Mouse (Mus musculus): ENCODE data around the gene Sephs2. TPM values are rescaled to one million over a fixed set of nuclear protein-coding genes. Genes with fewer than 3 reads are reported as not detected.
"Not testable (repeated sequence)": the region's sequence is repeated elsewhere in the genome, so short reads cannot be mapped to it uniquely, and the experiment has no call there.

Gene Sephs2
- polyA plus RNA-seq, 1 experiment, result 81.9 TPM

- no peak overlapping the region for H3K27ac ChIP-seq (ENCODE audit: insufficient read depth, low read depth, low read length)
- TF ChIP-seq POLR2A (IDR thresholded peaks at IDR 0.05; ENCODE audit: low read depth, low read length) (no peak), CTCF (IDR thresholded peaks at IDR 0.05; ENCODE audit: extremely low read depth, insufficient read length, insufficient replicate concordance, low read depth, low read length) (peak; percentile 50; the same call in 1 of the 2 replicates)
- WGBS, result 76% methylated on average over 2 of the region's 2 CpGs
- H3K4me3 ChIP-seq (ENCODE audit: low read depth, low read length), result no peak overlapping the region
- H3K27me3 ChIP-seq (ENCODE audit: control insufficient read depth, insufficient read depth, low read length), result no peaks in the 10 kb centered on the region
- H3K36me3 ChIP-seq (ENCODE audit: control insufficient read depth, insufficient read depth, low read length), result no peaks in the 10 kb centered on the region; the same call in 1 of the 2 replicates
- no peaks in the 10 kb centered on the region; the same call in 1 of the 2 replicates for H3K4me1 ChIP-seq (ENCODE audit: control insufficient read depth, insufficient read depth, insufficient read length, low read length)
Measured at GRCm38 (mm10) chr7:127252414-127252813, 21.4 kb downstream of the Sephs2 start.

DNA sequence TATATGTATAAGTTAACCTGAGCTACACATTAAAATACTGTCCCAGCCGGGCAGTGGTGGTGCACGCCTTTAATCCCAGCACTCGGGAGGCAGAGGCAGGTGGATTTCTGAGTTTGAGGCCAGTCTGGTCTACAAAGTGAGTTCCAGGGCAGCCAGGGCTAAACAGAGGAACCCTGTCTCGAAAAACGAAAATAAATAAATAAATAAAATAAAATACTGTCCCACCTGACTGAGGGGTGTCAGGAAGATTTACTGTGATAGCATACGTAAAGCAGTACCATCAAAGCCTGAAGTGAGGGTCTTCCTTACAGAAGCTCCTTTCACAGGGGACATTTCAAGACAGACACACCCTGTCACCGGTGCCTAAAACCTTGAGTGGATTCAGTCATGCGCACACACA, 23.3 kb downstream of the Sephs2 start:
- H3K4me1 ChIP-seq (ENCODE audit: control insufficient read depth, insufficient read depth, insufficient read length, low read length); H3K27ac ChIP-seq (ENCODE audit: insufficient read depth, low read depth, low read length); H3K4me3 ChIP-seq (ENCODE audit: low read depth, low read length); H3K36me3 ChIP-seq (ENCODE audit: control insufficient read depth, insufficient read depth, low read length); H3K27me3 ChIP-seq (ENCODE audit: control insufficient read depth, insufficient read depth, low read length): not testable (repeated sequence)
- 92% methylated on average over 8 of the region's 8 CpGs for WGBS

DNA sequence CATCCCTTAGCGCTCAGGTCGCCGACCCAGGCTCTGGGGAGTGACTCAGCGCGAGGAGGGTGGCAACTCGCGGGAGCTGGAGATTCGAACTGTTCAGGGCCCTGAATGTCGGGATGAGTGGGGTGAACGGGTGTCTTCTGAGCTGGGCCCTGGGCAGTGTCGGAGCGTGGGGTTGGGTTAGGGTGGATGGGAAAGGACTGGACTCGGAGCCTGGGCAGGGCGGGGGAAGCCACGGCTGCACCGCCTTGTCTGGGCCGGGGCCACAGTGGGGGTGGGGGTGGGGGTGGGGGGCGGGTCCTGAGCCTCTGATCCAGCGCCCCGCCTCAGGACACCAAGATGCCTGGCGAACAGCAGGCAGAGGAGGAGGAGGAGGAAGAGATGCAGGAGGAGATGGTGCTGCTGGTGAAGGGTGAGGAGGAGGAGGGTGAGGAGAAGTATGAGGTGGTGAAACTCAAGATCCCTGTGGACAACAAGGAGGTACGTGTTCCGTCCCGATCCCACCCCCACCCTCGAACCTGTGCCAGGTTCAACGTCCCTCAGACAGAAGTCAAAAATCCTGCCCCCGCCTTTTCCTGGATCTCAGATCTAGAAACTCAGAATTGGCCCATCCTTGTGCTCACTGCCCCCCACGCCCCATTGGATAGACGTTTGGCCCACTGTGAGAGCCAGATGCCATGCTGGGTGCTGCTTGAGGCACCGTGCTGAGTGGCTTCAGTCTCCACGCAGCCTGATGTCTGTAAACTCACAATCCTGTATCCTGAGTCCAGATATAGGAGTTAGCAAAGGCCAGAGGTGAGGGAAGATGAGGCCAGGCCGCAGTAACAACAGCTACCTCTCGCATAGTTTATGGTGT, 29.0 kb downstream of the Sephs2 start:
- H3K4me3 ChIP-seq (ENCODE audit: low read depth, low read length), result peak overlapping the region; percentile 93
- peaks cover 4% of the 10 kb centered on the region; the same call in 1 of the 2 replicates for H3K4me1 ChIP-seq (ENCODE audit: control insufficient read depth, insufficient read depth, insufficient read length, low read length)
- no peaks in the 10 kb centered on the region for H3K36me3 ChIP-seq (ENCODE audit: control insufficient read depth, insufficient read depth, low read length)
- H3K27me3 ChIP-seq (ENCODE audit: control insufficient read depth, insufficient read depth, low read length), result no peaks in the 10 kb centered on the region
- 9% methylated on average over 32 of the region's 33 CpGs for WGBS
- TF ChIP-seq POLR2A (IDR thresholded peaks at IDR 0.05; ENCODE audit: low read depth, low read length), result no peak
- TF ChIP-seq CTCF (IDR thresholded peaks at IDR 0.05; ENCODE audit: extremely low read depth, insufficient read length, insufficient replicate concordance, low read depth, low read length), result no peak
- peak overlapping the region; percentile 62 for H3K27ac ChIP-seq (ENCODE audit: insufficient read depth, low read depth, low read length)

DNA sequence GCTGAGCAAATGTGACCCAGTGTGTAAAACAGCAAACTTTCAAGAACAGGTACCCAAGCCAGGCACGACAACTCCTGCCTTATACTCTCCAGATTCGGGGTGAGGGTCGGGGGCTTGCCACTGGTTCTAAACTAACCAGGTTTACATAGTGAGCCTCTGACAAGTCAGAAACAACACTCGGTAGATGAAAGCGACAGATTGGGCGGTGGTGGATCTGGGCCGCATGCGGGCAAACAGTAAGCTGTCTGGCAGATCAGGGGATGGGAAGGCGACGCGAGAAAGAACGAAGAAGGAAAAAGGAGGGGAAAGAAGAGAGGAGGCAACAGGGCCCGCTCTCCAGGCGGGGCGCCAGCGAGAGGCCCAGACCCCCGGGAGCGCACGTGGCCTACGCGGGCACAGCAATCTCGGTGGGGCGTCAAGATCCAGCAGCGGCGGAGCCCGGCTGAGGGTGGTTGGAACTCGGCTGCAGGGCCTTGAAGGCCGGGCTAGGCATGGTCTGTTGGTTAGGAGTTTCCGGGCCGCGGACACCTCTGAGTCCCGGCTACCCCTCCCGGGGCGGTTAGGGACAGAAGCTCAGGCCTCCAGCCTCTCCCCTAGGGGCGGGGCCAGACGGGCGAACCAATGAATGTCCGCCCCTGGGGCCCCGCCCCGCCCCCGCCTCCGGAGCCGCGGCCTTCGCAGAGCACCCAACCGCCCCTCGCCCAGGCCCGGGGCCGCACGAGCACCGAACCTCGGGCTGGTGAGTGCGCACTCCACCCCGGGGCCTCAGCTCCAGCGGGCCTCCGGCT, 29.8 kb downstream of the Sephs2 start, which contains the start of gene Zfp771:
Gene Zfp771 (plus strand): TSS at position 405 of the 788 bp plus-strand sequence.
- no peaks in the 10 kb centered on the region for H3K36me3 ChIP-seq (ENCODE audit: control insufficient read depth, insufficient read depth, low read length)
- H3K27ac ChIP-seq (ENCODE audit: insufficient read depth, low read depth, low read length), result peak within 1 kb of the TSS; percentile 83
- 1% methylated on average over 56 of the region's 56 CpGs for WGBS
- H3K4me3 ChIP-seq (ENCODE audit: low read depth, low read length), result peak within 1 kb of the TSS; percentile 93
- no peaks in the 10 kb centered on the region for H3K27me3 ChIP-seq (ENCODE audit: control insufficient read depth, insufficient read depth, low read length)
- peaks cover 4% of the 10 kb centered on the region; the same call in 1 of the 2 replicates for H3K4me1 ChIP-seq (ENCODE audit: control insufficient read depth, insufficient read depth, insufficient read length, low read length)
- peak; percentile 74 for TF ChIP-seq POLR2A (IDR thresholded peaks at IDR 0.05; ENCODE audit: low read depth, low read length)
- TF ChIP-seq CTCF (IDR thresholded peaks at IDR 0.05; ENCODE audit: extremely low read depth, insufficient read length, insufficient replicate concordance, low read depth, low read length), result no peak

GRCm38 (mm10) chr7:127243361-127243867, 30.4 kb downstream of the Sephs2 start:
- Histone ChIP-seq H3K27me3 (ENCODE audit: control insufficient read depth, insufficient read depth, low read length) (no peaks in the 10 kb centered on the region), H3K27ac (ENCODE audit: insufficient read depth, low read depth, low read length) (peak overlapping the region; percentile 83), H3K4me3 (ENCODE audit: low read depth, low read length) (0 out of 2 replicates have a peak overlapping the region, but pooled peaks have one; percentile 93), H3K36me3 (ENCODE audit: control insufficient read depth, insufficient read depth, low read length) (no peaks in the 10 kb centered on the region), H3K4me1 (ENCODE audit: control insufficient read depth, insufficient read depth, insufficient read length, low read length) (peaks cover 4% of the 10 kb centered on the region; the same call in 1 of the 2 replicates)
- WGBS, result 29% methylated on average over 2 of the region's 2 CpGs
- TF ChIP-seq POLR2A (IDR thresholded peaks at IDR 0.05; ENCODE audit: low read depth, low read length), result no peak
- no peak for TF ChIP-seq CTCF (IDR thresholded peaks at IDR 0.05; ENCODE audit: extremely low read depth, insufficient read length, insufficient replicate concordance, low read depth, low read length)

- Histone ChIP-seq H3K4me1 (ENCODE audit: control insufficient read depth, insufficient read depth, insufficient read length, low read length) (peaks cover 3% of the 10 kb centered on the region; the same call in 1 of the 2 replicates), H3K27ac (ENCODE audit: insufficient read depth, low read depth, low read length) (no peak overlapping the region), H3K36me3 (ENCODE audit: control insufficient read depth, insufficient read depth, low read length) (peaks cover 19% of the 10 kb centered on the region), H3K27me3 (ENCODE audit: control insufficient read depth, insufficient read depth, low read length) (no peaks in the 10 kb centered on the region), H3K4me3 (ENCODE audit: low read depth, low read length) (no peak overlapping the region)
- WGBS, result 80% methylated on average over 2 of the region's 2 CpGs
- TF ChIP-seq CTCF (IDR thresholded peaks at IDR 0.05; ENCODE audit: extremely low read depth, insufficient read length, insufficient replicate concordance, low read depth, low read length) (no peak), POLR2A (IDR thresholded peaks at IDR 0.05; ENCODE audit: low read depth, low read length) (no peak)
Measured at GRCm38 (mm10) chr7:127234777-127235176, 39.1 kb downstream of the Sephs2 start.

All from small intestine, adult 2 months (tissue).